Mouse (Mus musculus): ENCODE results near the gene Slc25a26.

DNA sequence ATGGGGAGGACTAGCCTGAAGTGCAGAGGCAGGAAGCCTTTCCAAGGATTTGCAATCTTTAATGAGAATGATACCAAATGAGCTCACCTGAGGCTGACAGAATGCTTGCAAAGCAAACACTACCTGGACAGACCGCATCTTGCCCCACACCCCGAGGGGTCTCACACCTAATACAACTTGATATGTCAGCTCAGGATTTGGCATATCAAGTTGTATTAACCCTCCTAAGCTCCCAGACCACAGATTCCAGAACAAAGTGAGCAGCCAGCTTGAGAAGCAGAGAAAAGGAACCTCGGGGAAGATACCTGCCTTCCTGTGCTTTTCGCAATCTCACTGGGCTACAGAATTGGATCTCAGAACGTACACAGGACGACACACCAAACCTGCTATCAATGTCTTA is 146.8 kb downstream of the Slc25a26 start:
- TF ChIP-seq CTCF (IDR thresholded peaks at IDR 0.05; ENCODE audit: extremely low read depth, insufficient read depth, low read length): no peak
- no peak for TF ChIP-seq POLR2A (IDR thresholded peaks at IDR 0.05; ENCODE audit: extremely low read depth, insufficient read depth, low read length)

Data from cortical plate, adult 2 months (tissue).